Mouse (Mus musculus): Measurements from ENCODE around the gene Ccs.
A peak's percentile ranks its signal among the peaks of the same experiment; 100 is the strongest.
"Not testable (repeated sequence)": the region's sequence is repeated elsewhere in the genome, so short reads cannot be mapped to it uniquely, and the experiment has no call there.

Ccs gene

DNA sequence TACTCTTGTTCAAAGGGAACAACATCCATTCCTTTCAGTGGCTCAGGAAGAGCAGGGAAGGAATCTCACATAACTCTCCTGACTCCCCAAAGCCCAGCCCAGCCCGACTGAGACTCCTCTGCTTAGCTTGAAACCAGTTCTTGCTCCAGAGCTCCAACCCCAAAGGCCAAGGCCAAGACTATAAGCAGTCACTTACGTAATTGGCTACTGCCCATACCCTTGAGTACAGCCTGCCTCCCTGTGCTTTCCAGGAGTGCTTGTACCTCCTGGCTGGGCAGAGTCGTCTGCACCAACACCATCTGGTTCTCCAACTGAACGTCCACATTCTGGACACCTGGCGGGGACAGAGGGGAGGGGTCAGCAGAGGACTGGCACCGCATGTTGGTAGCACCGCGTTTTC is 5.2 kb downstream of the Ccs start:
- DNase-seq, result no peak

DNA sequence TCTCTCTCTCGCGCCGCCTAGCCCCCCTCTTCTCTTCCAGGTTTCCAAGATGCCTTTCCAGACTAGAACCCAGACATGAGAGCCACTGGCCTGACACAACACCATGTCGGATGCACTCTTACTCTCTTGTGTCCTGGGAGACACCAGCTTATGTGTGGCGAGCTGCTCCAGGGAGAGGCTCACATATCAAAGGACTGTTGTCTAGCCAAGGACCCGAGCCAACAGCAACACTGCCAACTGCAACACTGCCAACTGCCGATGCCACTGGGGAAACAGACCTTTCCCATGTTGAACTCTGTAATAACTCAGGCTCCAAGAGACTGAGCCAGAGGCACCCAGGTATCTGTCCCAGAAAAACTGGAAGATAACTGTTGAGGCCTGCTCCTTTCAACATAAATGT is 10.0 kb downstream of the Ccs start:
- no peak for DNase-seq

DNA sequence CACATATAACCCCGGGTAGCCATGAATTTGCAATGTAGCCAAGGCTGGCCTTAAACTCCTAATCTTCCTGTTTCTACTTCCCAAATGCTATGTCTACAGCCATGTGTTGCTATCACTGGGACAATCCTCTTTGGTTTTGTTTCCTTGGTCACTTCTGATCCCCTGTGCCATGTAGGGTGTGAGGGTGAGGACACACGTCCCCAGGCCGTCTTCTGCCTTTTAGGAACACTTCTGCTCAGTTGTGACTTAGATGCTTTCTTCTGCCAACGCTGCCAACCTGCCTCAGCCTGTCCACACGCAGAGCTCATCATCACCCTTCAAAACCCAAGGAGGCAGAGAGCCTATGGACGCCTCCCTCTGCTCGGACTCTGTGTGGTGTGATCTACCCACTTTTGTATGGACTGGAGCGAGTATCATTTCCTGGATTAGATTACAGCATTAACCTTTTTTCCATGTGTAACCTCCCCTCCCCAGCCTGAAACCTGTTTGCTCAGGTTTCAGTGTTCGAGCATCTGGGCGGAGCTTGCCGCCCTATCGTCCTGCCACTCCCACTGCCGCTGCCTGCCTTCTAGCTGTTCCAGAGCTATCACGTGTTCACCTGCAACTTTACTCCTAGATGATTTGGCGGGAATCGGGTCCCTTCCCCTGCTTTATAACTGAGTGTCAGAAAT is 10.6 kb downstream of the Ccs start:
- DNase-seq, result no peak

DNA sequence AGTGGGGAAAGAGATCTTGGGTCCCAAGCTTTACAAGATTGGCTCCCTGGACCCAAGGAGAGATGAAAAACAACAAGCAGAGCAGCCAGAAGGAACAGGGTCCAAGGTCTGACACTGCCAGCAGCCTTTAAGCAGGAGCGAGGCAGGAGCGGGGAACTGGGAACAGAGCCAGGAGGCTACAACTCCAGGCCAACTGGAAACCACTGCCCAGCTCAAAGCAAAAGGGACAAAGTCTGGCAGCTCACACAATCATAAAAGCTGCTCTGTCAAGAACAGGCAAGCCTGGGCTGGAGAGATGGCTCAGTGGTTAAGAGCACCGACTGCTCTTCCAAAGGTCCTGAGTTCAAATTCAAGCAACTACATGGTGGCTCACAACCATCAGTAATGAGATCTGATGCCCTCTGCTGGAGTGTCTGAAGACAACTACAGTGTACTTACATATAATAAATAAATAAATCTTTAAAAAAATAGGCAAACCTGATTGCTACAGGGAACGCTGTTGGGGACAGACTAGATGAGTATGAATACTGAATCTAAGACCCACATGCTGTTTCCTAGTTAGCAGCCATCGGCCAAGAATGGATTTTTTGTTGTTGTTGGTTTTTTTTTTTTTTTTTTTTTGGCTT is 18.3 kb downstream of the Ccs start:
- DNase-seq, result peak; percentile 2

DNA sequence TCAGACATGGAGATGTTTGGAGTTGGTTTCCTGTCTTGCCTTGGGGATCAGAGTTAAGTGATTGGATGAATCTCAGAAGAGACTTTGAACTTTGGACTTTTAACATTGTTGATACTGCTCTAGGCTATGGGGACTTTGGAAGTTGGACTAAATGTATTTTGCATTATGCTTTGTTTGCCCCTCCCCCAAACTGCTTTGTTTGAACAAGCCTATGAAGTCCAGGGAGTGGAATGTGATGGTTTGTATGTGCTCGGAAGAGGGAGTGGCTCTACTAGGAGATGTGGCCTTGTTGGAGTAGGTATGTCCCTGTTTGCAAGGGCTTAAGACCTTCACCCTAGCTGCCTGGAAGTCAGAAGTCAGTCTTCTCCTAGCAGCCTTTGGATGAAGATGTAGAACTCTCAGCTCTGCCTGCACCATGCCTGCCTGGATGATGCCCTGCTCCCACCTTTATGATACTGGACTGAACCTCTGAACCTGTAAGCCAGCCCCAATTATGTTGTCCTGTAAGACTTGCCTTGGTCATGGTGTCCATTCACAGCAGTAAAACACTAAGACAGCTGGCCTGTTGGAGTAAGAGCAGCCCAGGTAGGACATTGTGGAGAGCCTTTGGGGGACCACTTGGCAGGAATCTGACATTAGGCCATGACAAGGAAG is 21.8 kb downstream of the Ccs start:
- DNase-seq, result no peak

DNA sequence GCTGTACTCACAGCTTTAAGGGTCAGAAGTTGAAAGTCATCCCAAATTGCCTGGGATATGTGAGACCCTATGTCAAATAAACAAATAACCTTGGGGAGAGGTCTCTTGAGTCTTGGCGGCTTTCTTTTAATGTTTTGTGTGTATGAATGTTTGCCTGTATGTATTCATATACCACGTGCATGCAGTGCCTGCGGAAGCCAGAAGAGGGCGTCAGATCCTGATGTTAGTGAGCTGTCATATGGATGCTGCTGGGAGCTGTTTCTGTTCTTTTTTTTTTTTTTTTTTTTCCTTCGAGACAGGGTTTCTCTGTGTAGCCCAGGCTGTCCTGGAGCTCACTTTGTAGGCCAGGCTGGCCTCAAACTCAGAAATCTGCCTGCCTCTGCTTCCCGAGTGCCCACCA is 26.1 kb downstream of the Ccs start:
- DNase-seq, result peak; percentile 50

DNA sequence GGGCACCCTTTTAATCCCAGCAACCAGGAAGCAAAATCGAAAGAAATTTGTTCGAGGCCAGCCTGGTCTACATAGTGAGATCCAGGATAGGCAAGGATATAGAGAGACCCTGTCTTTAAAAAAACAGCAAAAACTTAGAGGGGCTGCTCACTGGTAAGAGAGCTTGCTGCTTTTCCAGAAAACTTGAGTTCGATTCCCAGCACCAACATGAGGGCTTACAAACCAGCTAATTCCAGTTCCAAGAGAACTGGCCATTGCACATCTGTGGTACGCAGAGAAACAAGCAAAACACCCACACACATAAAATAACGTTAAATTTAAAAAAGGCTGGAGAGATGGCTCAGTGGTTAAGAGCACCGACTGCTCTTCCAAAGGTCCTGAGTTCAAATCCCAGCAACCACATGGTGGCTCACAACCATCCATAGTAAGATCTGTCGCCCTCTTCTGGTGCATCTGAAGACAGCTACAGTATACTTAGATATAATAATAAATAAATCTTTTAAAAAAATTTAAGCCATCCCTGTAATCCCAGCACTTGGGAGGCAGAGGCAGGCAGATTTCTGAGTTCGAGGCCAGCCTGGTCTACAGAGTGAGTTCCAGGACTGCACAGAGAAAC is 26.7 kb downstream of the Ccs start:
- not testable (repeated sequence) for DNase-seq

DNA sequence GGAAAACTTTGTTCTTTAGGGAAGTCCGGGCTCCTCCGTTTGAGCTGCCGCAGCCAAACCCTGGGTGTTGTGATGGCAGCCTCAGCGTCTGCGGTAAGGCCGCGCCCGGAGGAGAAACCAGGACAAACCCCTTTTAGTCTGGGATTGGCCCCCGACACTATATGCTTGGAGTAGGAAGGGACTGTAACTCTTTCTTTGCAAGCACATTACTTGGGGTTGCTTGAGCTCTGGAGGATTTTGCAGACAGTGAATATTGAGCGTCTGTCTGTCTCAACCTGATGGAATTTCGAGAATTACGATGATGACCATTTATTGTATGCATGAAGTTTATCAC is 27.3 kb downstream of the Ccs start:
- no peak for DNase-seq

DNA sequence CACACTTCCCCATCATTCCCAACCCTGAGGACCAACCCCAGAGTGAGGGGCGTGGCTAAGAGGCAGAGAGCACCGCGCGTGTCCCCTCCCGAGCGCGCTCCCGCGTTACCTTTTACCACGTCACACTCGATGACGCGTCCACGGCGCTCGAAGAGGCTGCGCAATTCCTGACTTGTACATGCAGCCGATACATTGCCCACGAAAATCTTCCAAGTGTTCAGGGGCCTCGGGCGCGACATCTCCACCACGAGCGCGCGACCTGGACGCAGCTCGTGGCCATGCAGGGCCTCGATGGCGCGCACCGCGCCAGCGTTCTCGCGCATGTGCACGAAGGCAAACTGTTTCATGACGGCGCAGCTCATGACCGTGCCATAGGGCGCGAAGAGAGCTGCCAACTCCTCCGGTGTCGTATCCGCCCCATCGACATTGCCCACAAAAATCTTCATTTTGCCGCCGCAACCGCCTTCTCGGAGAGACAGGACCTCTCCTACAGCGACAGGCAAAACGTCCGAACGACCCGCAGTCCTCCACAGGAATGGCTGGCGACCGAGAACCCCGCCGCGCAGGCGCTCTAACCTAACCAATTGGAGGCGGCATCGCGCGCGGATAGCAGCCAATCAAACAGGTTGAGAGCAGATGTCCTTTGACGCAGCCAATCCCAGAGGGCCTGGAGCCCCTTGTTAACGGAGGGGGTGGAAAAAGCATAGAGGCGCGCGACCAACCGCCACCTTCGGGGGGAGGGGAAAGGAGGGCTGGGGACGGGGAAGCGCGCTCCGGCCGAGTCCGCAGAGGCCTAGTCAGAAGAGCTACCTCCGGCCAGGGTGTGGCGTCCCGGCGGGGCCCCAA is 27.8 kb downstream of the Ccs start, which contains the start of the genes Gm21992 and Rbm14:
Gm21992 (minus strand) TSS at position 550 of the 846 bp plus-strand sequence.
Rbm14 (minus strand) TSS at position 572 of the 846 bp plus-strand sequence.
- peak; percentile 100 for DNase-seq

DNA sequence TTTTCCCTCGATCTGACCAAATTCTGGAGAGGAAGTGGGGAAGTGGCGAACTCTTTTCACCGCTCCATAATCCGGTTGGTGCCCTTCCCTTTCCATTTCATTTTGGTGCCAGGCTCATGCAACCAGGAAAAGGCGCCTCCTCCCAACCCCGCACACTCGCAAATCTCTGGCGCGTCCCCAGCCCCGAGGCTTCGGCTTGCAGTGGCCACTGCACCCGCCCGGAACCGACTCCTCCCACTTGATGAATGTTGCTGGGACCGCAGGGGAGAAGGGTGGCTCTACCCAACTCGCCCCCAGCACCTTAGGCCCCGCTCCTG is 28.4 kb downstream of the Ccs start:
- no peak for DNase-seq

DNA sequence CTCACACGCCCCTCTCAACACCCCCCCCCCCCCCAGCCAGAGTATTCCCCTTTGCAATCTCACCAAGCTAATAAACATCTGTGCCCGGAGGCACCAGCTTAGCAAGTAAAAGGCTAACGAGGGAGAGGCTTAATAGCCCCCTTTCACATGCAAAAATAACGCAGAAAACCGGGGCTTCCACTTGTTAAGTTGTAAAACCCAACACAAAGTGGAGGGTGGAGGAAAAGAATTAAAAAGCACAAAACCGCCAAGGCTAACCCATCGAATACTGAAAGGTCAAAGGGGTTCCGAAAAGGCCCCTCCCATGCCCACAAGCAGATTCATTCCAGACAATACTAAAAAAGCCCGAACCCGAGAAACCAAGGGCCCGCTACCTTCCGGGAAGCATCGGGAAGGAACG is 28.8 kb downstream of the Ccs start:
- DNase-seq, result no peak

DNA sequence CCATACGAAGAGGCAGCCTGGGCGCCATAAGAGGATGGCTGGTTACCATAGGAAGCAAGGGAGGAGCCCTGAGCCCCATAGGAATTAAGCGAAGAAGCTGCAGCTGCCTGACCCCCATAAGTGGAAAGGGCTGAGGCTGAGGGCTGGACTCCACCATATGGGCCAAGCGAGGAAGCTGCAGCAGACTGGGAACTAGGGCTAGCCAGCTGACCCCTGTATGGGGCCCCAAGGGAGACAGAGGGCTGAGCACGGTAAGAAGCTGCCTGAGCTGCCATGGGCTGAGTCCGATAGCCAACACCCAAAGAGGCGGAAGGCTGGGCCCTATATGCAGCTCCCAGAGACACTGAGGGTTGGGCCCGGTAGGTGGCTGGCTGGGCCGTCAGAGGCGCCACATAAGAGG is 35.8 kb downstream of the Ccs start:
- DNase-seq, result peak; percentile 53

DNA sequence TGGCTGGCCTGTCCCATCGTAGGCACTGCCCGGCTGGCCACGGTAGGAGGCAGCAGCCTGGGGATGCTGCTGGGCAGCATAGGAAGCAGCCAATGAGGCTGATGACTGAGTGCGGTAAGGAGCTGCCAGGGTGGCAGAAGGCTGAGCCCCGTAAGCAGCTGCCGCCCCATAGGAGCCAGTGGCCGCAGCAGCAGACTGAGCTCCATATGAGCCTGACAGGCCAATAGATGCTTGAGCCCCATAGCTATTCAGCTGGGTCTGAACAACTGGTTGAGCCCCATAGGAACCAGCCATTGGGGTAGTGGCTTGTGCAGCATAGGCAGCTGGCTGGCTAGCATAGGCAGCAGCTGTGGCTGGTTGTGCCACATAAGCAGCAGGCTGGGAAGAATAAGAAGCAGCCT is 36.4 kb downstream of the Ccs start:
- peak; percentile 65 for DNase-seq

DNA sequence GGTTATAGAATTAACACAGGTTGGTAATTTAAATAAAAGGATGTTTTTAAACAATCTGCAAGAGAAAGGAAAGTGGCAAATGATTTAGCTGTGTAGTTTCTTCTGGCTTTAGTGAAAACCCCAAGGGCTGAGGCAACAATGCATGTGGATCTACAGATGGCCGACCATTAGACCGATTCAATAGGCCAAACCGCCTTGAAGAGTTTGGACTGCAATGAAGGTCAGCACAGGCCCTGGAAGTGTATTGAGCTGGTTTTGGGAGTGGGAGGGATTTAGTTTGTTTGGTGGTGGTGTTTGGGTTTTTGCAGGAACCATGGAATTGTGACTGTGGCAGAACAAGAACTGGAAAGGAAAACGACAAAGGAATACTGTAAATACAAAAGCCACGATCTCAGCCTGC is 40.0 kb downstream of the Ccs start:
- no peak for DNase-seq

DNA sequence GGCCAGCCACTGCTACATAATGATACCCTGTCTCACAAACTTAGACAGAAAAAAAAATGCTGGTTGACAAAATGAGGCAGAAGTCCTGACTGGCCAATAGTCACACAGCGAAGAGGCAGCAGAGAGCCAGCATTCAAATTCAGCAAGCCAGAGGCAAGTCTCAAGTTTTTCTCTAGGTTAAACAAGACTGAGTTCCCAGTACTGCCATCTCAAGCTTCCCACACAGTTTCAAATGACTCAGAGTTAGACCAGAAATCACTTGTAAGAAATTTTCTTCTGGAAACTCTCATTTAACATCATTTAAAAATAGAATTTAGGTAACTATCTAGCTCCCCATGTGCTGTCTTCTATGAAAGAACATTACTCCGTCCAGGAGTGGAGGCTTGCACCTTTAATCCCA is 41.3 kb downstream of the Ccs start:
- DNase-seq, result no peak

DNA sequence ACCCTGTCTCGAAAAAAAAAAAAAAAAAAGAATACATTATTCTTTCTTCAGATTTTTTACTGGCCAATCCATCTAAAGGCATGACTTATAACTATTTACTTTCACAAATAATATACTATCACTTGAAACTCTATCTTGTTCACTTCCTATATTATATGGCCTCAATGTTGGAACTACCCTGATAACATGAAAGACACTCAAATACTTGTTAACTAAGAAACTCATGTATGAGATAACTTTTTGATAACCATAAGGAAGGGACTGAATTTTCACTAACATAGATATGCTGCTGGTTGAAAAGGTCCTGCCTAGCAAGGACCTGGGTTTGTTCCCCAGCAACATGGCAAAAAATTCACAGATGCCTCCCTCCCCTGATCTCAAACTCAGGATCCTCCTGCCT is 43.2 kb downstream of the Ccs start:
- no peak for DNase-seq

DNA sequence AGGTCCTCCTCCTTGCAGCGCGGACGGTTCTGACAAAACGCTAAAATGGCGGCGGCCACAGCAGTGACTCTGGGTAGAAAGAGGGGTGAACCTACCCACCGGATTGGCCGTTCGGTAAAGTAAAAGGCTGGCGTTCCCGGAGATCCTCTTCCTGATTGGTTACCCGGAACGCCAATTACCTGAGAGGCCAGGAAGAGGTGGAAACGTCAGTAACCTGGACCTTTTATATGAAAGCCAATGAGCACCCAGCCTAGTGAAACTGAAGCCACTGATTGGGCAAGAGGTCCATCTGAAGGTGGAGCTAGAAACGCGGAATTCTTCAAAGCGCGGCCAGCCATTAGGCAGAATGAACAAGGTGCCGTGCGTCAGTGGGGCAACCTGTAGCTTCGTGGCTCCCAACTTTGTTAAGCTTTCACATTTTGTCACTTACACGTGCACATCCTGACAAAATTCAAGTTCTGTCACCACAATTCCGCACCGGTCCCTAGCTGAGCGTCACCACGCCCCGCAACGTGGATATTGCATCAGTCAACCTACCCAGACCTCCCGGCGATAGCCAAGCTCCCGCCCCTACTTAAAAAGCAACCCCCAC is 45.2 kb downstream of the Ccs start, which contains the start of gene Rbm4:
Rbm4 (minus strand) TSS at position 71 of the 592 bp plus-strand sequence.
- DNase-seq, result peak; percentile 100

DNA sequence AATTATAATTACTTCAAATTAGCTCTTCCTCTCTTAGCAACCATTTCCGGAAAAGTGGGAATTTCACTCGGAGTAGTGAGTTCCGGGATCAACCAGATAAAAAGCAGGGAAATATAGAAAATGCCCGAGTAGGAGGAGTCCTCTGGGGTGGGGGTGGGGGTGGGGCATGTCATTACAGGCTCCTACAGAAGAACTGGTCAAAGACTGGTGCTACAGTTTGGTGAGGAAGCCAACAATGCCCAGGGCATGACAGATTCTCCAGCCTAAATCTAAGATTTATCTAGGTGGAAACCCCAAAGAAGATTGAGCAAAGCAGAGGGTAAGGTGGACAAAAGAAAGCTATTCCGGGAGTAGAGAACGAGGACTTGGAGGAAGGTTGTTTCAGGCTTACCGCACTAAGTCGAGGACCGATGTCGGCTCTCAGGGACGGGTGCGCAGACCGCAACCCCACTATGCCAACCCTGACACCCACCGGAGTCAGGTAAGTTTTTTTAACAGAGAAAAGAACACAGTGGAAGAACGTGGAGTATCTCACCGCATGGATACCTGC is 45.8 kb downstream of the Ccs start:
- no peak for DNase-seq

DNA sequence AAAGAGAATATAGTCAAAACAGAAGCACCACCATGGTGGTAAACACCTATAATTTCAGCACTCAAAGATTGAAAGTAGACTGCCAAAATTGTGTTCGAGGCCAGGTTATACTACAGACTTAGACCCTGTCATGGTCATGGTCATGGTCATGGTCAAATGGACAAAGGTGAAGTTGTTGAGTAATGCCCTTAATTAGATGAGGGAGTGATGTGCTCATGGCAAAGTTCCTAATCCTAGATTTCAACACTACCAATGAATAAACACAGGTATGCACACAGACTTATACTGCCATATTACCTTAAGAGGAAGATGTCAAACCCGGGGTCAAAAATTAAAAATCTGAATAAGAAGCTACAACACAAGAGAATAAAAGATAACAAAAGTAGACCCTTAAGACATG is 52.8 kb downstream of the Ccs start:
- DNase-seq, result no peak

DNA sequence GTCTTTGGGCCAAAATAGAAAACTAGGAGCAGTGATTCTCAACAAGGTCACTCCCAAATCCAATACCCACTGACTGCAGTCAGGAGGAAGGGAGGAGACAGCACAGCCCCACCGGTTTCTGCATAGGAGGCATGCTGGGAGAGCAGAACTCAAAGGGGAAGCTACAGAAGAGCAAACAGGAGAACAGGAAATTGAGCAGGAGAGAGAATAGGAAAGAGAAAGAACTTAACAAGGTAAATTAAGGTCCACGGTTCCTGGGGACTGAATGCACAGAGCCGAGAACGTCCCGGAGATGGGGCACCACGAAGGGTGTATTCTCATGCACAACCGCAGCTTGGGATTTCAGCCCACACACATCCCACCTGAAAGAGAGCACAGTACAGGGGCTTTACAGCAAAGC is 53.9 kb downstream of the Ccs start:
- no peak for DNase-seq

DNA sequence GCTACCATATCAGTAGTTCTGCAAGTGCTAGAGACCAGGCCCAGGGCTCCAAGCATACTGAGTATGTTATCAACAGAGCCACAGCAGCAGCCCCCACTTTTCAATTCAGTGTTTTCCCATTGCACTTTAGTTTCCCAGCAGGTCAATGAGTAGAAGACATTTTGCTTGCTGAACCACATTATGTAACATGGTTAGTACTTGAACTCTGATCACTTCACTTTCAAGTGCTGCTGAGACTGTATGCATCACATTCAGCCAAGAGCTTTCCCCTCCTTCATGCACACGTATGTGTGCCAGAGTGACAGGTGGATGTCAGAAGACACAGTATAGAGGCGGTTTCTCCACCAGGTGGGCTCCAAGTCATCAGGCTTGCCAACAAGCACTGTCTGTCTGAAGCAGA is 56.2 kb downstream of the Ccs start:
- no peak for DNase-seq
